Mouse (Mus musculus) spleen, adult 2 months (tissue): Measurements from ENCODE around the gene Atp23.

Experiments
- CTCF ChIP-seq: fragments of 200-500 bp; IDR thresholded peaks from 2 replicates; pipeline ENCODE4 v1.5.1; 2011; ENCODE audit warnings: mild to moderate bottlenecking, inconsistent platforms; ENCODE audit not compliant: insufficient read depth, insufficient read length, insufficient replicate concordance; ENCODE audit errors: extremely low read depth
- POLR2A ChIP-seq: fragments of 200-500 bp; IDR thresholded peaks from 2 replicates; pipeline ENCODE4 v1.6.1; 2011; ENCODE audit warnings: low read depth, low read length, inconsistent platforms

DNA sequence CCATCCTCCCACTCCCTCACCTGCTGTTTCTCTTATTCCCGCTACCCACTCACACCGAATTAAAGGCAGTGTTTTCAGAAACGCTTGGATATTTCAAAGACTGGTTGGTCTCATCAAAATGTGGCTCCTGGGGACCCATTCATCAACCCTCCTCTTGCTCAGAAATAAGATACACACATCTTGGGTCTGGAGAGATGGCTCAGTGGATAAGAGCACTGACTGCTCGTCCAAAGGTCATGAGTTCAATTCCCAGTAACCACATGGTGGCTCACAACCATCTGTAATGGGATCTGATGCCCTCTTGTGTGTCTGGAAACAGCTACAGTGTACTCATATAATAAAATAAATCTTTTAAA is 311 bp upstream of the Atp23 start:
- TF ChIP-seq CTCF (no peak), POLR2A (no peak)
